Mouse (Mus musculus) spleen, adult 10 weeks (tissue): ENCODE data around the gene Chrnb4. TPM values are rescaled to one million over a fixed set of nuclear protein-coding genes. Genes with fewer than 3 reads are reported as not detected.

Experiments used
- polyA plus RNA-seq: library from polyadenylated mRNA; stranded (reverse); fragments of 350-450 nt; fragmentation: Illumina TruSeq; extraction: RNeasy Lipid Tissue Mini Kit (QIAGEN cat#74804); gene quantifications from one replicate; pipeline ENCODE4 v1.2.3, GENCODE M21; 2015; ENCODE audit warnings: low replicate concordance; ENCODE audit not compliant: insufficient read depth

Chrnb4 gene
- 0.52 TPM for polyA plus RNA-seq

DNA sequence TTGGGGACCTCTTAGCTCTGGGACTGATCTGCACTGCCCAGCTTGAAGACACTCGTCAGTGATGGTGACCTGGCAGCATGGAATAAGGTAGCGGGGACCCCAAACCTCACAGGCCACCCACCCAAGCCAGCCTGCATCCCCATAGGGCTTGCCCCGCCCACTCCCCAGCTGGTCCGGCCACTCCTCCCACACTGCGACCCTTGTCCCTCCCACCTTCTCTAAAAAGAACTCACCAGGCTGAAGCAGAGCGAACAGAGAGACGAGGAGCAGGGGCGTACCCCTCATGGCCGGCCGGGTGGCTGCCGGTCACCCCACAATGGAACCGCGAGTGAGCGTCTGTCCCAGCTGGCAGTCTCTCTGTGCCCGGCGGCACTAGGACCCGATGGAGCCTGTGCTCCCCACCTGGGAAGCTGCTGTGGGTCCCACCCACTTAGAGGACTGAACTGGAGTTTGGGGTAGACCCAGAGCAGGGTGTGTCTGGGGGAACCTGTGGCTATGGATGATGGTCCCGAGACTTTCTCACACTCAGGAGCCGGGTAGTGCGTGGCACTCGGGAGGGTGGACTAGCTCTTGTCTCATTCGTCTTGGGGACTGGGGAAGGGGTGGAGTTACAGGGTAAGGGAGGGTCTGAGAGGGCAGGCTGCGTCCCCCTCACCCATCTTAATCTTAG lies at the start of gene Chrnb4:
TSS of gene Chrnb4 (minus strand) at position 569 of the 670 bp plus-strand sequence.

DNA sequence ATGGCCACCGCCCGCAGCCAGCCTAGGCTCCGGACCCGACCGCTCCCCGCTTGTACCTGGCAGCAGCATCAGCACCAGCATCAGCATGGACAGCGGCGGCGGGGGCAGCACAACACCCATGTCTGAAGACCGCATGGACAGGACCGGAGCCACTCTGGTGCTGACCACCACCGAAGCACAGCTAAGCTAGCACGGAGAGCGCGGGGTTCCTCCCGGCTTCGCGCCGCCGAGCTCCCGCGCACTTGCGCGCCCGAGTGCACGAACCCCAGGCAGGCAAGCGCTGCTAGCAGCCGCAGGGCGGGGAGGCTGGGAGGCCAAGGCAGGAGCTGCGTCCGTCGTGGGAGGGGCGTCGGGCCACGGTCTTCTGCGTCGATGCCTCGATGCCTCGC lies 22.3 kb downstream of the Chrnb4 start, which contains the start of gene Chrna3:
TSS of gene Chrna3 (minus strand) at position 288 of the 389 bp plus-strand sequence.

DNA sequence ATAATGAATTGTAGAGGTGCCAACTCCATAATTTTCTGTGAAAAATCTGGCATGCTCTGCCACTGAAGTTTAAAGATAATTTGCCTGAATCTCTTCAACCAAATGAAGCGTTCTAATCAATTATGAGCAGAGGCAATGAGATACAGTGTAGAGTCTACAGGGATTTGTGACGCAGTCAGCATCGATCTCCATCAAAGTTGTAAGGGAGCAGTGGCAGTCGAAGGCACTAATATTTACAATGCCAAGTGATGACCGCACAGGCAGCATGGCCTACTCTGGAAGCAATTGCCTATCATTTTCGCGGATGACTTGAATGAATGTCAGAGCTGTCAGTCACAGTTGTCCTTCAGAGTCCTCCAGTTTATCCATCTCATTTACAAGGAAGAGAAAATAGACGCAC lies 67.9 kb downstream of the Chrnb4 start, which contains the start of gene Chrna5:
TSS of gene Chrna5 (plus strand) at position 207 of the 400 bp plus-strand sequence.

Other genes with a start within 250 kb of the Chrnb4 start
- gene Ireb2, start 185.0 kb downstream of the Chrnb4 start, polyA plus RNA-seq = 76.6 TPM
- gene Hykk, start 131.5 kb downstream of the Chrnb4 start, polyA plus RNA-seq = 1.8 TPM
- 261 TPM for gene Psma4, start 98.0 kb downstream of the Chrnb4 start, polyA plus RNA-seq
- not detected for gene AY074887, start 97.8 kb downstream of the Chrnb4 start, polyA plus RNA-seq
- not detected for gene Chrna5, start 67.9 kb downstream of the Chrnb4 start, polyA plus RNA-seq
- gene Chrna3, start 22.2 kb downstream of the Chrnb4 start, polyA plus RNA-seq = not detected
- 50.7 TPM for gene Ube2q2, start 100.1 kb upstream of the Chrnb4 start, polyA plus RNA-seq
- 52.7 TPM for gene Fbxo22, start 160.1 kb upstream of the Chrnb4 start, polyA plus RNA-seq